Mouse (Mus musculus): ENCODE measurements at regions not wholly inside any gene's neighbourhood (a gene's known extent, or its start where the extent isn't known, plus 50 kb on each side); places are given as distances from the start of the nearest gene placed in this dataset.

GRCm38 (mm10) chr8:7709406-7709805, 951.6 kb downstream of the Efnb2 start:
- 90% methylated on average over 1 of the region's 1 CpGs for WGBS
- no peak for DNase-seq (ENCODE audit: low spot score)
- Histone ChIP-seq H3K4me2 (replicated peaks) (no peak overlapping the region), H3K27me3 (ENCODE audit: control insufficient read depth, insufficient read depth, low read length) (no peaks in the 10 kb centered on the region), H3K9ac (no peak overlapping the region), H3K9me3 (ENCODE audit: control insufficient read depth, low read length) (no peaks in the 10 kb centered on the region), H3K4me1 (replicated peaks; ENCODE audit: control insufficient read depth, insufficient read depth, low read length) (no peaks in the 10 kb centered on the region), H3K27ac (no peak overlapping the region), H3K4me3 (replicated peaks; ENCODE audit: low read length) (no peak overlapping the region), H3K36me3 (replicated peaks; ENCODE audit: control insufficient read depth, insufficient read depth) (no peaks in the 10 kb centered on the region)
- no peak for ATAC-seq (ENCODE audit: low FRiP score)

- peak; percentile 71; the same call in 1 of the 2 replicates for ATAC-seq (ENCODE audit: low FRiP score)
Observed at GRCm38 (mm10) chr8:7691355-7691996, 969.6 kb downstream of the Efnb2 start.

GRCm38 (mm10) chr8:7653804-7654203, 1007.2 kb downstream of the Efnb2 start:
- Histone ChIP-seq H3K4me2 (replicated peaks) (no peak overlapping the region), H3K4me3 (replicated peaks; ENCODE audit: low read length) (no peak overlapping the region), H3K4me1 (replicated peaks; ENCODE audit: control insufficient read depth, insufficient read depth, low read length) (no peaks in the 10 kb centered on the region), H3K27me3 (ENCODE audit: control insufficient read depth, insufficient read depth, low read length) (no peaks in the 10 kb centered on the region), H3K27ac (no peak overlapping the region), H3K9me3 (ENCODE audit: control insufficient read depth, low read length) (no peaks in the 10 kb centered on the region), H3K36me3 (replicated peaks; ENCODE audit: control insufficient read depth, insufficient read depth) (no peaks in the 10 kb centered on the region), H3K9ac (no peak overlapping the region)
- DNase-seq (ENCODE audit: low spot score) (no peak), ATAC-seq (ENCODE audit: low FRiP score) (no peak)

More at GRCm38 (mm10) chr8:7691355-7691996, 969.6 kb downstream of the Efnb2 start:
- 57% methylated on average over 2 of the region's 2 CpGs for WGBS
- H3K36me3 ChIP-seq (replicated peaks; ENCODE audit: control insufficient read depth, insufficient read depth), result no peaks in the 10 kb centered on the region
- peak; percentile 40 for DNase-seq (ENCODE audit: low spot score)
- H3K27me3 ChIP-seq (ENCODE audit: control insufficient read depth, insufficient read depth, low read length), result no peaks in the 10 kb centered on the region
- no peak overlapping the region for H3K4me2 ChIP-seq (replicated peaks)
- H3K9me3 ChIP-seq (ENCODE audit: control insufficient read depth, low read length), result no peaks in the 10 kb centered on the region
- H3K4me3 ChIP-seq (replicated peaks; ENCODE audit: low read length), result no peak overlapping the region
- no peak overlapping the region for H3K9ac ChIP-seq
- H3K4me1 ChIP-seq (replicated peaks; ENCODE audit: control insufficient read depth, insufficient read depth, low read length), result no peaks in the 10 kb centered on the region
- no peak overlapping the region for H3K27ac ChIP-seq
